Mouse (Mus musculus) midbrain, embryonic 12.5 days (tissue): ENCODE results near the gene Fndc7. TPM values are rescaled to one million over a fixed set of nuclear protein-coding genes. Genes with fewer than 3 reads are reported as not detected.
"Not testable (repeated sequence)": the region's sequence is repeated elsewhere in the genome, so short reads cannot be mapped to it uniquely, and the experiment has no call there.

Source experiments
- ATAC-seq: fragments of 200-750 bp; cut with Nextera tagmentation; 2 replicates; pipeline ENCODE4 v1.8.0; 2017; ENCODE audit warnings: low read depth, moderate TSS enrichment, moderate library complexity; ENCODE audit not compliant: low FRiP score
- H3K27ac ChIP-seq: fragments of 300-500 bp; sonication (generic); replicated peaks from 2 replicates; pipeline ENCODE4 v1.5.1; 2016; ENCODE audit warnings: mild to moderate bottlenecking
- H3K27me3 ChIP-seq: fragments of 300-500 bp; sonication (generic); 2 replicates; pipeline ENCODE4 v1.6.1; 2016; ENCODE audit warnings: mild to moderate bottlenecking
- H3K36me3 ChIP-seq: fragments of 300-500 bp; sonication (generic); 2 replicates; pipeline ENCODE4 v1.6.1; 2016
- H3K4me1 ChIP-seq: fragments of 300-500 bp; sonication (generic); 2 replicates; pipeline ENCODE4 v1.6.1; 2016
- H3K4me2 ChIP-seq: fragments of 300-500 bp; sonication (generic); replicated peaks from 2 replicates; pipeline ENCODE4 v1.6.1; 2016; ENCODE audit warnings: mild to moderate bottlenecking, moderate library complexity
- H3K4me3 ChIP-seq: fragments of 300-500 bp; sonication (generic); 2 replicates; pipeline ENCODE4 v1.5.1; 2016; ENCODE audit warnings: mild to moderate bottlenecking
- H3K9ac ChIP-seq: fragments of 300-500 bp; sonication (generic); replicated peaks from 2 replicates; pipeline ENCODE4 v1.6.1; 2016; ENCODE audit warnings: mild to moderate bottlenecking, moderate library complexity
- H3K9me3 ChIP-seq: fragments of 300-500 bp; sonication (generic); 2 replicates; pipeline ENCODE4 v1.6.1; 2016; ENCODE audit warnings: mild to moderate bottlenecking
- WGBS: fragments of 180-500 bp; shearing (Covaris S2); methylation state at CpG from one replicate; pipeline ENCODE4 v1.1.7; 2016; 5-methylcytosine and 5-hydroxymethylcytosine counted together
- polyA plus RNA-seq: library from polyadenylated mRNA; unstranded; fragments of >200 nt; fragmentation: Nextera tagmentation; extraction: Ambion mirVana; gene quantifications from 2 replicates; pipeline ENCODE4 v1.2.1, GENCODE M21; 2016

Gene Fndc7
- polyA plus RNA-seq, 1 experiment from 2014 or later: not detected

DNA sequence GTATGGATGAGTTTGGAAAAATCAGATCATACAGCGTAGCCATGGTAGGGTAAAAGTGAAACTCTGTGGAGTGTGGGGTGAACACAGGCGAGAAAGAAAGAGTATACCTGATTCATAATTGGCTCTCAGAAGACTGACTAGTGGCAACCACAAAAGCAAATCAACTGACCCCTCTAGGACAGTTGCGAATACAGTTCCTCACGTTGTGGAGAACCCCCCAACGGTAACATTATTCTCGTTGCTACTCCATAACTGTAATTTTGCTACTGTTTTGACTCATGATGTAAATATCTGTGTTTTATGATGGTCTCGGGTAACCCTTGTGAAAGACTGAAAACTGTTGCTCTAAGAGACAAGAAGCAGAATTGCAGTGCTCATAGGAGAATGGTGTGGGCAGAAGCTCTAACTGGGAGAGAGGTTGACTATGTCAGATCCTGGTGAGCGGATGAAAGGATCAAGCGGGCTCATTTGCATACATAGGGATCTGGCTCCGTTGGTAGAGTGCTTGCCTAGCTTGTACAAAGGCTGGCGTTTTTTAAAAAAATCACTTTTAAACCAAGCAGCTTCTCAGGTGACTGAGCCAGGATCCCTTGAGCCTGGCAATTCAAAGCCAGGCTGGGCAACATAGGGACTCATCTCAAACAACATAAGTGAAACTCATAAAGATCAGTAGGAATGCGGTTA is 2.7 kb downstream of the Fndc7 start:
- H3K9ac ChIP-seq: no peak overlapping the region

DNA sequence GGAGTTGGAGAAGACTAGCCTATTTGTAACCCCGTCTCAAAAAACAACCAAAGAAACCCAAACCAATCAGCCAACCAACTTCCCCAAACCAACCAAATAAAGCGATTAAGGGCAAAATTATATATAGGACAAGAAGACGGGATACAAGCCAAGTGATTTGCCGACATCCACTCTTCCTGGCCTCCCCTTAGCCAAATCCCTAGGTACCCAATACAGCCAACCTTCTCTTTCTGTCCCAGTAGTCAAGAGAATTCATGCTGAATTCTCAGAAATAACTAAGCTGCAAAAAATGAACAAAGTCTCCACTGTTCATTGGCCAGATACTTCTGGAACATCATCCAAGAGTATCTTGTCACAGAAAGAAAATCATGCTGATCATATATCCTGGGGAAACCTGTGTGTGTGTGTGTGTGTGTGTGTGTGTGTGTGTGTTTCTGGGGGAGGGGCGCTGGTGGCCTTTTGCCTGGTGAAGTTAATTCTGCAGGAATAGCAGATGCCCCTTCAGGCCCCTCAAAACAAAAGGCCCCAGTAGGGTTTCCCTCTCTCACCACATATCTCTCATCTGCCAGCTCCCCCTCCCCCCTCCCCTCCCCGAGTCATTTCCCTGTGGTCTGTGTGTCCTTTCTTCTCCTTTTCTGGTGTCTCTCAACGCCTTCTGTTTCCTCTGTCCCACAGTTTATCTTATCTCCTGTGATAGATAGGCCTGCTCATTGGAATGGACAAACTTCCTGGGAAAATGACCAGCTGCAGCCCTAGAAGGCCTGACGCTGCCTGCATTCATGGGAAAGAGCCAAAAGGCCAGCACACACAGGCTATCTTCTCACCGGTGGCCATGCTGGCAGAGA is 3.9 kb downstream of the Fndc7 start:
- Histone ChIP-seq H3K9me3 (no peaks in the 10 kb centered on the region), H3K36me3 (no peaks in the 10 kb centered on the region), H3K4me2 (no peak overlapping the region), H3K4me3 (no peak overlapping the region), H3K9ac (no peak overlapping the region), H3K4me1 (peaks cover 12% of the 10 kb centered on the region), H3K27ac (no peak overlapping the region), H3K27me3 (no peaks in the 10 kb centered on the region)
- peak; percentile 41; the same call in 1 of the 2 replicates for ATAC-seq
- WGBS: 51% methylated on average over 8 of the region's 9 CpGs

More for the DNA sequence above, 2.7 kb downstream of the Fndc7 start:
- H3K4me1 ChIP-seq: peaks cover 12% of the 10 kb centered on the region
- H3K27me3 ChIP-seq: no peaks in the 10 kb centered on the region
- 63% methylated on average over 12 of the region's 12 CpGs for WGBS
- no peak for ATAC-seq
- no peak overlapping the region for H3K27ac ChIP-seq
- H3K36me3 ChIP-seq: no peaks in the 10 kb centered on the region
- H3K9me3 ChIP-seq: no peaks in the 10 kb centered on the region
- H3K4me3 ChIP-seq: no peak overlapping the region
- H3K4me2 ChIP-seq: no peak overlapping the region

GRCm38 (mm10) chr3:108884706-108885289 is 5.0 kb downstream of the Fndc7 start:
- Histone ChIP-seq H3K36me3 (no peaks in the 10 kb centered on the region), H3K27ac (no peak overlapping the region), H3K27me3 (no peaks in the 10 kb centered on the region), H3K9me3 (no peaks in the 10 kb centered on the region), H3K9ac (no peak overlapping the region), H3K4me2 (no peak overlapping the region), H3K4me3 (no peak overlapping the region), H3K4me1 (peaks cover 12% of the 10 kb centered on the region)
- WGBS: 55% methylated on average over 8 of the region's 8 CpGs
- no peak for ATAC-seq

- H3K4me1 ChIP-seq: peaks cover 20% of the 10 kb centered on the region
- no peaks in the 10 kb centered on the region for H3K36me3 ChIP-seq
- 91% methylated on average over 2 of the region's 2 CpGs for WGBS
- H3K4me3 ChIP-seq: no peak overlapping the region
- H3K27me3 ChIP-seq: no peaks in the 10 kb centered on the region
- H3K4me2 ChIP-seq: no peak overlapping the region
- no peak overlapping the region for H3K27ac ChIP-seq
- no peak overlapping the region for H3K9ac ChIP-seq
- ATAC-seq: no peak
- H3K9me3 ChIP-seq: no peaks in the 10 kb centered on the region
These were observed 6.7 kb downstream of the Fndc7 start for GRCm38 (mm10) chr3:108883067-108883466.

- H3K27ac ChIP-seq, ATAC-seq, H3K9me3 ChIP-seq, H3K4me2 ChIP-seq, H3K36me3 ChIP-seq, H3K4me3 ChIP-seq, H3K9ac ChIP-seq, H3K27me3 ChIP-seq: not testable (repeated sequence)
- H3K4me1 ChIP-seq: peaks cover 17% of the 10 kb centered on the region
- 26% methylated on average over 4 of the region's 4 CpGs for WGBS
These were observed 7.9 kb downstream of the Fndc7 start for GRCm38 (mm10) chr3:108881873-108882272.

GRCm38 (mm10) chr3:108880544-108881507 is 9.0 kb downstream of the Fndc7 start:
- ATAC-seq: no peak
- H3K4me2 ChIP-seq: no peak overlapping the region
- H3K4me3 ChIP-seq: no peak overlapping the region
- H3K9ac ChIP-seq: no peak overlapping the region
- WGBS: 78% methylated on average over 28 of the region's 28 CpGs
- peaks cover 10% of the 10 kb centered on the region for H3K4me1 ChIP-seq
- no peaks in the 10 kb centered on the region for H3K9me3 ChIP-seq
- no peak overlapping the region for H3K27ac ChIP-seq
- no peaks in the 10 kb centered on the region for H3K36me3 ChIP-seq
- H3K27me3 ChIP-seq: no peaks in the 10 kb centered on the region

GRCm38 (mm10) chr3:108879836-108880435 is 9.9 kb downstream of the Fndc7 start:
- 66% methylated on average over 5 of the region's 5 CpGs for WGBS
- ATAC-seq: no peak
- peaks cover 8% of the 10 kb centered on the region for H3K4me1 ChIP-seq
- H3K36me3 ChIP-seq: no peaks in the 10 kb centered on the region
- H3K9me3 ChIP-seq: no peaks in the 10 kb centered on the region
- no peak overlapping the region for H3K4me2 ChIP-seq
- H3K27me3 ChIP-seq: no peaks in the 10 kb centered on the region
- no peak overlapping the region for H3K27ac ChIP-seq
- no peak overlapping the region for H3K4me3 ChIP-seq
- no peak overlapping the region for H3K9ac ChIP-seq

DNA sequence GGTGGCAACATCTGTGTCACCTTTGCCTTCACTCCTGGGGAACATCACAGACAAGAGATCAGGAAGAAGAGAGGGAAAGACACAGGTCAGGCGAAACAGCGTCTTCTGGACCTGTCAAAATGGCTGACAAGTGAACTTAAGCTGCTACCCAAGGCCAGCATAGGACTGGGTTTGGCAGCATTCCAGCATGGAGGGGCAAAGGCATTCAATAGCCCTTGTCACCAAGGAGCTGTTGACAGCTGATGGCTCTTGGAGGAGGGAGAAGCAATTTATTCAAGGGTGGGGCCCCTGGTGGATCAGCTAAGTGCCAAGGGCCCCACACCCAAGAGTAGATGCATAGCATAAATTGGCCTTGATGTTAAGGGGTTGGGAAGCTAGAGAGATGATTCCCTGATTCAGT is 10.7 kb downstream of the Fndc7 start:
- WGBS: 71% methylated on average over 2 of the region's 2 CpGs
- 0 out of 2 replicates have a peak, but pooled peaks have one; percentile 16 for ATAC-seq
- Histone ChIP-seq H3K27me3 (no peaks in the 10 kb centered on the region), H3K27ac (no peak overlapping the region), H3K9me3 (no peaks in the 10 kb centered on the region), H3K4me1 (peaks cover 8% of the 10 kb centered on the region), H3K4me3 (no peak overlapping the region), H3K4me2 (no peak overlapping the region), H3K36me3 (no peaks in the 10 kb centered on the region), H3K9ac (no peak overlapping the region)

DNA sequence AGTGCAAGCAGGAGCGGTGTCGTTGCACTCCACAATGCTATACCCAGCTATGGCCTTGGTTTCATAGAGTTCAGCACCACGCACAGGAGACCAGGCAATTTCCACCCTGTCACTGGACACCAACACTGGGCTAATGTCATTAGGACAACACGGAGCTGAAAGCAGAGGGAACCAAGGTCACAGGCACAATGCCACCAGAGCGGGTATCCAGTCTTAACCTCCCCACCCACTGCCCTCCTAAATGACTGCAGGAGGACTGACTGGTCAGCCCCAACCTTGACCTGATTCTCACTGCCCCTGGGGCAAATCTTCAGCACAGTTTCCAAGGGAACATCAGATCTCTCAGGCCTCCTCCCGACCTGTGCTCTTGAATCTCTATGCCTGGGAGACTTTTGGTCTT is 19.2 kb downstream of the Fndc7 start:
- Histone ChIP-seq H3K9me3 (no peaks in the 10 kb centered on the region), H3K9ac (no peak overlapping the region), H3K36me3 (no peaks in the 10 kb centered on the region), H3K27me3 (no peaks in the 10 kb centered on the region), H3K4me1 (no peaks in the 10 kb centered on the region), H3K4me3 (no peak overlapping the region), H3K27ac (no peak overlapping the region), H3K4me2 (no peak overlapping the region)
- WGBS: 84% methylated on average over 6 of the region's 6 CpGs
- ATAC-seq: no peak

- Histone ChIP-seq H3K9ac (no peak overlapping the region), H3K4me2 (no peak overlapping the region), H3K27ac (no peak overlapping the region), H3K27me3 (no peaks in the 10 kb centered on the region), H3K36me3 (no peaks in the 10 kb centered on the region), H3K4me1 (no peaks in the 10 kb centered on the region), H3K9me3 (no peaks in the 10 kb centered on the region), H3K4me3 (no peak overlapping the region)
- ATAC-seq: no peak
- WGBS: 94% methylated on average over 3 of the region's 3 CpGs
These were observed 22.4 kb downstream of the Fndc7 start for GRCm38 (mm10) chr3:108867449-108867848.

DNA sequence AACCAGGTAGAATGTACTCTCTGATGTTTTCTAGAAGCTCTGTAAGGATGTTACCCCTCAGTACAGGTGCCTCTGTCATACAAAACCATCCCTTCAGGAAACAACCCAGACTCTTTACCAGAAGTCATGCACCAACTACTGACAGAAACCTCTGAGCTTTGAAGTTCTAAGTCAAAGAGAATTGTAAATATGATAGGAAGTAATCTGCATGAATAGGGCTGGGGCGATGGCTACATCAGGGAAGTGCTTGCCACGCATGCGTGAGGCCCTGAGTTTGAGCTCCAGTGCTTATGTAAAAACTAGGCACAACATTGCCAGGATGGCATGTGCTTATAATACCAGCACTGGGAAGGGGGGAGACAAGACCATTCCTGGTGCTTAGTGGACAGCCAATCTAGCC is 24.1 kb downstream of the Fndc7 start:
- WGBS: 84% methylated on average over 3 of the region's 3 CpGs
- no peak overlapping the region for H3K9ac ChIP-seq
- no peaks in the 10 kb centered on the region for H3K36me3 ChIP-seq
- no peak for ATAC-seq
- H3K4me2 ChIP-seq: no peak overlapping the region
- no peaks in the 10 kb centered on the region for H3K9me3 ChIP-seq
- H3K4me3 ChIP-seq: no peak overlapping the region
- no peak overlapping the region for H3K27ac ChIP-seq
- H3K27me3 ChIP-seq: no peaks in the 10 kb centered on the region
- no peaks in the 10 kb centered on the region for H3K4me1 ChIP-seq
